Mouse (Mus musculus) cerebellum, adult 2 months (tissue): ENCODE results near the gene Cfap299.

ENCODE experiments used
- CTCF ChIP-seq: fragments of 200-500 bp; IDR thresholded peaks from 2 replicates; pipeline ENCODE4 v1.5.1; 2011; ENCODE audit warnings: low read depth, mild to moderate bottlenecking, control low read depth, low read length, moderate library complexity, borderline replicate concordance; ENCODE audit not compliant: insufficient read depth
- POLR2A ChIP-seq: fragments of 200-500 bp; IDR thresholded peaks from 2 replicates; pipeline ENCODE4 v1.6.1; 2011; ENCODE audit warnings: low read length, control low read depth, borderline replicate concordance; ENCODE audit not compliant: insufficient read depth

DNA sequence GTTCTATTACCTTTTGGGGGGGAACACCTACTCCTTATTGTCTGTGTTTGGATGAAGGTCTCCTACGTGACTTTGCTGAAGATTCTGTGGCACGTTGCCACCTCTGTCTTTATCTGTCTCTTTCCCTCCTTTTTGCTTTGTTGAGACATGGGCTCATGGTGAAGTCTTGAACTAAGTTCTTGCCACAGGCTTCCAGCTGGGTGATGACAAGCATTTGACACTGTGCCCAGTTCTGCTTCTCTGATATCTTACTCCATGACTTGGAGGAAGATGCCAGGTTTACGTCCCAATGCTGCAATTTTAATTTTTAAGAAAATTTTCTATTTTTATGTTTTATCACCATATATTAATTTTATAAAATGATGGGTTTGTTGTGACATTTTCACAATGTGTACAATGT is 147.4 kb downstream of the Cfap299 start:
- no peak for TF ChIP-seq CTCF
- no peak for TF ChIP-seq POLR2A
